Mouse (Mus musculus): ENCODE data around the gene Tpm3. TPM values are rescaled to one million over a fixed set of nuclear protein-coding genes. Genes with fewer than 3 reads are reported as not detected.

The Tpm3 gene
- 200 TPM for polyA plus RNA-seq (2015; fragmentation: Illumina TruSeq; extraction: RNeasy Lipid Tissue Mini Kit (QIAGEN cat#74804); ENCODE audit: low read depth, low replicate concordance)

DNA sequence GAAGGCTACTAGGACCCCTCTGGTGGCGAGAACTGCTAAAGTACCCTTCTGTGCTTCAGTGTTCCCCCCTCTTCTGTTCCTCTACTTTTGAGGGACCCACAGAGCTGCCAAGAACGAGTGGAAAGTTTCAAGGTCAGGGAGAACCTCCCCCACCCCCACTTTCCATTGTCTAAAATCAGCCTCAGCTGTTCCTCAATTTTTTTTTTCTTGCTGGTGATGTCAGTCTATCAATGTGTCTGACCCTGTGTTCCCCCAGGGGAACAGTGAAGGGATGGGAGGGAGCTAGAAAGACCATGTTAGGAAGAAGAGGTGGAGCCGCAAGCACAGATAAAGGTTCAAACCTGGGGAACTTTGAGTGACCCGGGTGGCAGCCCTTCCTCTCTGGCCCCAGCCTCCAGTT, at the start of gene Tpm3:
Tpm3 (plus strand) TSS at position 356 of the 400 bp plus-strand sequence.

DNA sequence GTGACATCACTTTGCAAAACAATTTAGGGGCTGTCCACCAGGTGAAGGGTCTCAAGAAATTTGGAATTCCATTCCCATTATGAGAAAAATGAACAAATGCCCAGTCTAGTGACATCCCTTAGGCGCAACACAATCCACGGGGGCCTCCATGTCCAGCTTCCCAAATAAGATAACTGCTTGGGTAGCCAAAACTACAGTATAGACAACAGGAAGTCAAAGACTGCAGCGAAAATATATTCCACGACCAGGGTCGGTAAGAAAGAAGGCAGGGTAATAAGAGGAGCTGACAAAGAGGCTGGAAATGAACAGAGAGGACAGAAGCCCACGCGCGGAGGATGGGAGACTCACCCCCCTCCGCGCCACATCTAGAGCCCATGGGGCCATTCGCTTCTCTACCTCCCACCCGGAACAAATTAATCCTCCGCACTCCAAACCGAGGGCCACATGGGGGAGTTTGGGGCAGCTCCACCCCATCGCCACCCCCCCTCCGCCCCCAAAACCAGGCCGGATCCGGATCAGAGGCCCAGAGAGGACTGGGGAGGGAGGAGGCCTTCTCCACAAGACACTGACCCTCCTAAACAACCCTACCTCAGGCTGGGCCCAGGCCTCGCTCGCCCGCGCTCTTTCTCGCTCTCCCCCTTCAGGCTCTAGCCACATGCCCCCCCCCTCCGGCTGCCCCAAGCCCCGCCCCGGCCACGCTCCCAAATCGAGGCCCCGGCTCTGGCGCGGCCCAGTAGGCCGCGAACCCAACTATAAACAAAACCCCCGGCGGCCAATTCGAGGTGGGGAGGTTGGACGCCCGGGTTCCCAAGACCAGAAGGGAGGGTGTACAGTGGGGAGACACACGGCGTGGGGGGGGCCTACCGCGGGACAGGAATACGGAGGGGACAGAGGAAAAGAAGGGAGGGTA, 20.8 kb upstream of the Tpm3 start, which contains the start of gene 4933434E20Rik:
4933434E20Rik (plus strand) TSS at position 196 of the 910 bp plus-strand sequence.

DNA sequence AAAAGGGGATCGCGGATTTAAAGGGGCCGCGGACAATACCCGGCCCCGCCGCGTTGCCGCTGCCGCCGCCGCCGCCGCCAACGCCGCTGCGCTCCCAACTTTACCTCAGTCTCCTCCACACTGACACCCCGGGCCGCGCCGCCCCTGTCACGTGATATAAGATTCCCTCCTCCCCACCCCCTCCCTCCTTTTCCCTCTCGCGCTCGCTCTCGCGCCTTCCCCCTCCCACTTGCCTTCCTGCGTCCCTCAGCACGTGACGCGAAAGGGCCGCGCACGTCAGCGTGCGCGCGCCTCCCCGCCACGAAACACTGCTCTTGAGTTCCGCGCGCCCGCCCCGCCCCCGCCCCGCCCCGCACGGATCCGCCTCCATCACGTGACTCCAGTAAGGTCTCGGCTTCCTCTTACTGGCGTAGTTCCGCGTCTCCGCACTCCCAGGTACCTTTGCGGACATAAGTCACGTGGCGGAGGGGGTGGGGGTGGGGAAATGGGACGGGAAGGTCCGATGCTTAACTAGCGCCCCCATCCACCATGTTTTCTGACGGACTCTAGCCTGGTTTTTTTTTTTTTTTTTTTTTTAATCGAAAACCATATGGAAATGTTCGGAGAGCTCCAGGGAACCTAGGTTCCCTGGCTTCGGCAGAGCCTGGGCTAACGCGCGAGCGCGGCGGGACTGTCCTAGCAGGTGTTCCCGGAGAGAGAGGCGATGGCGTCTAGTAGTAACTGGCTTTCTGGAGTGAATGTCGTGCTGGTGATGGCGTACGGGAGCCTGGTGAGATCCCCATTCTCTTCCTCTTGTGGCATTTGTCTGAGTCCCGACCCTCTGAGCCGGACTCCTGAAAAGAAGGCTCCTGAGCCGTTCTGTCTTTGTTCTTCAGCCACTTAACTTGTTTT, 19.9 kb upstream of the Tpm3 start, which contains the start of gene Ubap2l:
Ubap2l (minus strand) TSS at position 278 of the 891 bp plus-strand sequence.

DNA sequence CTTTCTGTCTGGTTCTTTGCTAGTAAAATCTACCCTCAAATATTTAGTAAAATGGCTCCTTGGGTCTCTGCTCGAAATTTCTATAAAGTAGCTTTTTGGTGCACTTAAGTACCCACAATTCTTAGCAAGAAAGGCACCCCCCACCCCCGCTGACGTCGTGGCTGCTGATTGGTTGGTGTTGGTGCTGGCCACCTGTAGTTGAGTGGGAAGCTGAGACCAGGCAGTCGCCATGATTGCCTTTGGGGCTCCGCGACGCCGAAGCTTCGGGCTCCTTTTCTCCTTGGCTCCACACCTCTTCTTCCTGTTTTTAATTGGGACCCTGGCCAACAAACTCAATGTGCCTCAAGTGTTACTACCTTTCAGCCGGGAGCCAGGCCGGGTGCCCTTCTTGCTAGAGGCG, 31.5 kb downstream of the Tpm3 start, which contains the start of gene Nup210l:
Nup210l (plus strand) TSS at position 195 of the 400 bp plus-strand sequence.

Other genes starting within 250 kb of the Tpm3 start
- 2.6 TPM for gene She, start 241.3 kb upstream of the Tpm3 start, polyA plus RNA-seq (2015; fragmentation: Illumina TruSeq; extraction: RNeasy Lipid Tissue Mini Kit (QIAGEN cat#74804); ENCODE audit: low read depth, low replicate concordance)
- 2.0 TPM for gene Il6ra, start 159.5 kb upstream of the Tpm3 start, polyA plus RNA-seq (2015; fragmentation: Illumina TruSeq; extraction: RNeasy Lipid Tissue Mini Kit (QIAGEN cat#74804); ENCODE audit: low read depth, low replicate concordance)
- gene Atp8b2, start 109.1 kb upstream of the Tpm3 start, polyA plus RNA-seq (2015; fragmentation: Illumina TruSeq; extraction: RNeasy Lipid Tissue Mini Kit (QIAGEN cat#74804); ENCODE audit: low read depth, low replicate concordance) = 49.7 TPM
- 125 TPM for gene Hax1, start 73.9 kb upstream of the Tpm3 start, polyA plus RNA-seq (2015; fragmentation: Illumina TruSeq; extraction: RNeasy Lipid Tissue Mini Kit (QIAGEN cat#74804); ENCODE audit: low read depth, low replicate concordance)
- 126 TPM for gene 4933434E20Rik, start 21.0 kb upstream of the Tpm3 start, polyA plus RNA-seq (2015; fragmentation: Illumina TruSeq; extraction: RNeasy Lipid Tissue Mini Kit (QIAGEN cat#74804); ENCODE audit: low read depth, low replicate concordance)
- gene Ubap2l, start 20.0 kb upstream of the Tpm3 start, polyA plus RNA-seq (2015; fragmentation: Illumina TruSeq; extraction: RNeasy Lipid Tissue Mini Kit (QIAGEN cat#74804); ENCODE audit: low read depth, low replicate concordance) = 73.2 TPM
- gene Nup210l, start 31.5 kb downstream of the Tpm3 start, polyA plus RNA-seq (2015; fragmentation: Illumina TruSeq; extraction: RNeasy Lipid Tissue Mini Kit (QIAGEN cat#74804); ENCODE audit: low read depth, low replicate concordance) = 0.12 TPM
- gene Rps27, start 141.0 kb downstream of the Tpm3 start, polyA plus RNA-seq (2015; fragmentation: Illumina TruSeq; extraction: RNeasy Lipid Tissue Mini Kit (QIAGEN cat#74804); ENCODE audit: low read depth, low replicate concordance) = 2,748 TPM
- 11.1 TPM for gene Rab13, start 141.0 kb downstream of the Tpm3 start, polyA plus RNA-seq (2015; fragmentation: Illumina TruSeq; extraction: RNeasy Lipid Tissue Mini Kit (QIAGEN cat#74804); ENCODE audit: low read depth, low replicate concordance)
- 74.3 TPM for gene Jtb, start 158.9 kb downstream of the Tpm3 start, polyA plus RNA-seq (2015; fragmentation: Illumina TruSeq; extraction: RNeasy Lipid Tissue Mini Kit (QIAGEN cat#74804); ENCODE audit: low read depth, low replicate concordance)
- gene Creb3l4, start 170.9 kb downstream of the Tpm3 start, polyA plus RNA-seq (2015; fragmentation: Illumina TruSeq; extraction: RNeasy Lipid Tissue Mini Kit (QIAGEN cat#74804); ENCODE audit: low read depth, low replicate concordance) = 0.43 TPM
- gene Slc39a1, start 175.5 kb downstream of the Tpm3 start, polyA plus RNA-seq (2015; fragmentation: Illumina TruSeq; extraction: RNeasy Lipid Tissue Mini Kit (QIAGEN cat#74804); ENCODE audit: low read depth, low replicate concordance) = 38.5 TPM
- gene Crtc2, start 181.5 kb downstream of the Tpm3 start, polyA plus RNA-seq (2015; fragmentation: Illumina TruSeq; extraction: RNeasy Lipid Tissue Mini Kit (QIAGEN cat#74804); ENCODE audit: low read depth, low replicate concordance) = 26.1 TPM
- 19.6 TPM for gene Dennd4b, start 192.5 kb downstream of the Tpm3 start, polyA plus RNA-seq (2015; fragmentation: Illumina TruSeq; extraction: RNeasy Lipid Tissue Mini Kit (QIAGEN cat#74804); ENCODE audit: low read depth, low replicate concordance)
- gene Gatad2b, start 220.5 kb downstream of the Tpm3 start, polyA plus RNA-seq (2015; fragmentation: Illumina TruSeq; extraction: RNeasy Lipid Tissue Mini Kit (QIAGEN cat#74804); ENCODE audit: low read depth, low replicate concordance) = 30.8 TPM

All from brain, adult 10 weeks (tissue).